Mouse (Mus musculus) bone marrow macrophage, adult 2 months (primary cell): ENCODE data around the gene Pcnx2. TPM values are rescaled to one million over a fixed set of nuclear protein-coding genes. Genes with fewer than 3 reads are reported as not detected.
A peak's percentile ranks its signal among the peaks of the same experiment; 100 is the strongest.

Experiments
- H3K27ac ChIP-seq: 2 replicates; pipeline ENCODE4 v1.5.1; 2012; ENCODE audit warnings: low read depth, low read length; ENCODE audit not compliant: insufficient read depth
- H3K4me1 ChIP-seq: 2 replicates; pipeline ENCODE4 v1.6.1; 2012; ENCODE audit warnings: low read length; ENCODE audit not compliant: control insufficient read depth, insufficient read depth
- H3K4me3 ChIP-seq: 2 replicates; pipeline ENCODE4 v1.5.1; 2012; ENCODE audit warnings: mild to moderate bottlenecking, low read length, moderate library complexity; ENCODE audit not compliant: insufficient read depth
- CTCF ChIP-seq: IDR thresholded peaks from 2 replicates; pipeline ENCODE4 v1.5.1; 2012; ENCODE audit warnings: low read depth, mild to moderate bottlenecking, low read length, moderate library complexity
- POLR2A ChIP-seq: IDR thresholded peaks from 2 replicates; pipeline ENCODE4 v1.6.1; 2012; ENCODE audit warnings: mild to moderate bottlenecking, low read depth, low read length, borderline replicate concordance
- polyA plus RNA-seq: library from polyadenylated mRNA; stranded (reverse); fragments of >200 nt; gene quantifications from 2 replicates; pipeline ENCODE4 v1.2.4, GENCODE M21; 2012; ENCODE audit not compliant: missing spikeins, insufficient read depth, insufficient read length

Gene Pcnx2
- polyA plus RNA-seq, 1 experiment: not detected

GRCm38 (mm10) chr8:125857251-125857650, 40.9 kb downstream of the Pcnx2 start:
- TF ChIP-seq CTCF (no peak), POLR2A (no peak)
- H3K27ac ChIP-seq: no peak overlapping the region
- no peak overlapping the region for H3K4me3 ChIP-seq
- no peaks in the 10 kb centered on the region for H3K4me1 ChIP-seq

DNA sequence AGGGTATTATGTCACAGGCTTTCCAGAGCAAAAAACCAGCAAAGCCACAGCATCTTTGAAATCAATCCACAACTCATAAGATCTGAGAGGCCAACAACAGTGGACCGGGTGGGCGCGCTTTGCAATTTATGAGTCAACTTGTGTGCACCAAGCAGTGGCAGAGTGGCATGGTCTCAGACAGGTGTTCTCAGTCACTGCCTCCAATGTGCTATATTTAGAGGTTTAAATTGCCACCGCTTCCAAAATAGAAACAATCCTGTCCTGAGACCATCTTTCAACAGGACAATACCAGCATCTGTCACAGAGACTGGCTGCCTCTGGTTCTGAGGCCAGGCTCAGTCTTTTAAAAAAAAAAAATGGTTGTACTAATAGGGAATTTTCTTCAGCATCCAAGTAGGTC, 42.0 kb downstream of the Pcnx2 start:
- Histone ChIP-seq H3K27ac (no peak overlapping the region), H3K4me1 (no peaks in the 10 kb centered on the region), H3K4me3 (no peak overlapping the region)
- no peak for TF ChIP-seq POLR2A
- TF ChIP-seq CTCF: no peak

DNA sequence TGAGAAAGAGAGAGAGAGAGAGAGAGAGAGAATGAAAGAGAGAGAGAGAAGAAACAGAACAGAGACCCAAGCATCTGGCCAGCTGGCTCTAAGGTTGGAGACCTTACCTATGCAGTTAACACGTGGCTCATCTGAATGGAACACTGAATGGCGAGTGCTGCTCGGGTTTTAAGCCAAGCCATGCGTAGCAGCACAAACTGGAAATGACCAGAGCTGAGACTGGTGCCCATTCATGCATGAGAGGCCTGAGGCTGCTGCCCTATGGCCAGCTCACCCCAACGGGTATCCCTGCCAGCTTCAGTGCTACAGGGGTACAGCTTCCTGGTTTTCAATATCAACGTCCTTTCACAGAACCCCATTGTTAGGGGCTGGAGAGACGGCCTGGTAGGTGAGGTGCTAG, 43.7 kb downstream of the Pcnx2 start:
- peaks cover 4% of the 10 kb centered on the region for H3K4me1 ChIP-seq
- TF ChIP-seq CTCF: no peak
- TF ChIP-seq POLR2A: no peak
- H3K27ac ChIP-seq: no peak overlapping the region
- no peak overlapping the region for H3K4me3 ChIP-seq

DNA sequence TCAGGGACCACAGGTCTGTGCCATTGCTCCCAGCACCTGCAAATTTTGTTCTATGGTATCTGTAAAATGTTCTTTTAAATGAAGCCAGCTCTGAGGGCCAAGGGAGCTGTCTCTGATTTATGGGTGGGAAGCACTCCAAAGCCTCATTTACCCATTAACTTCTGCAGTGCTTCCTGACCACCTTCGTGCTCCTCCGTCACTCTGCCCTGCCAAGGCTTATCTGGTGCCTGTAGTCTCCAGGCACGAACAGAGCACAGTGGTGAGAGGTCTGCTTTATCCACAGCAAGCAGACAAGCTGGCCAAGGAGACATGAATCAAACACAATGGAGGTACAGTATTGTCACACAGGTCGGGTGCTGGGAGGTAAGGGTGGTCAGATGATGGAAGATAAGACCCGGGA, 44.8 kb downstream of the Pcnx2 start:
- peaks cover 6% of the 10 kb centered on the region for H3K4me1 ChIP-seq
- TF ChIP-seq POLR2A (no peak), CTCF (no peak)
- no peak overlapping the region for H3K27ac ChIP-seq
- no peak overlapping the region for H3K4me3 ChIP-seq

DNA sequence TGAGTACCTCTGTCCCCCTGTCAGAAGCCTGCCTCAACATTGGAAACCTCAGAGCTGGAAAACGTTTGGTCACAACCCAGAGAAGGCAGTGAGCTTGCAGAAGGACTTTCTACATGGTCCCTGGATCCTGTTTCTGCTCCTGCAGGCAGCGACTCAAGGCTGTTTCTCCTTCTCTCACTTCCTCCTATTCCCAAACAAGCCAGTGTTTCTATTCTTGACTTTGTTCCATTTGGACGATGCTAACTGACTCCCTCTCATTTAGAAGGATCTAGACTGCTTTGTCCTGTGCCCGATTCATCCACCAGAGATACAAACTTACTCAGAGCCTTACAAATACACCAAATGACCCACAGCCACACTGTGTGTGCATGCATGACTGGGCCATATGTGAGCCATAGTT, 48.9 kb downstream of the Pcnx2 start:
- no peak for TF ChIP-seq POLR2A
- TF ChIP-seq CTCF: no peak
- Histone ChIP-seq H3K4me3 (no peak overlapping the region), H3K4me1 (peaks cover 16% of the 10 kb centered on the region), H3K27ac (no peak overlapping the region)

DNA sequence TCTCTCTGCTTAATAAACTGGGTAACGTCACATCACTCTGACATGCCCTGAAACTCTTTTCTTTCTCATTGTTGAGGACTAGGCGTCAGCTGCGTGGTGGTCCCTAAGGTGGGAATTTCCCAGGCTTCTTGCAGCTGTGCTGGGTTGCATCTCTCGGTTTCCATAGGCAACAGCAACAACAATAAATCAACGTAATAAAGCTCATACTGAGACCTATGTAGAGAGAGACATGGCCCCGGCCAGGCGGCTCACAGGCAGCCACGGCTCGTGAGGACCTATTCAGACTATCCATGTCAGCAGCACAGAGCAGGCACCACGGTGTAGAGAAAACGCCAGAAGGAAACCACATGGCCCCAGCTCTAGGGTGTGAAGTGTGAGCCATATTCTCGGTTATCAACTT, 50.3 kb downstream of the Pcnx2 start:
- Histone ChIP-seq H3K4me3 (no peak overlapping the region), H3K27ac (no peak overlapping the region), H3K4me1 (peaks cover 16% of the 10 kb centered on the region)
- TF ChIP-seq POLR2A: no peak

- TF ChIP-seq POLR2A (no peak), CTCF (no peak)
- H3K27ac ChIP-seq: 0 out of 2 replicates have a peak overlapping the region, but pooled peaks have one; percentile 9
- H3K4me1 ChIP-seq: peaks cover 16% of the 10 kb centered on the region
- no peak overlapping the region for H3K4me3 ChIP-seq
Measured at GRCm38 (mm10) chr8:125845281-125845680, 52.8 kb downstream of the Pcnx2 start.

DNA sequence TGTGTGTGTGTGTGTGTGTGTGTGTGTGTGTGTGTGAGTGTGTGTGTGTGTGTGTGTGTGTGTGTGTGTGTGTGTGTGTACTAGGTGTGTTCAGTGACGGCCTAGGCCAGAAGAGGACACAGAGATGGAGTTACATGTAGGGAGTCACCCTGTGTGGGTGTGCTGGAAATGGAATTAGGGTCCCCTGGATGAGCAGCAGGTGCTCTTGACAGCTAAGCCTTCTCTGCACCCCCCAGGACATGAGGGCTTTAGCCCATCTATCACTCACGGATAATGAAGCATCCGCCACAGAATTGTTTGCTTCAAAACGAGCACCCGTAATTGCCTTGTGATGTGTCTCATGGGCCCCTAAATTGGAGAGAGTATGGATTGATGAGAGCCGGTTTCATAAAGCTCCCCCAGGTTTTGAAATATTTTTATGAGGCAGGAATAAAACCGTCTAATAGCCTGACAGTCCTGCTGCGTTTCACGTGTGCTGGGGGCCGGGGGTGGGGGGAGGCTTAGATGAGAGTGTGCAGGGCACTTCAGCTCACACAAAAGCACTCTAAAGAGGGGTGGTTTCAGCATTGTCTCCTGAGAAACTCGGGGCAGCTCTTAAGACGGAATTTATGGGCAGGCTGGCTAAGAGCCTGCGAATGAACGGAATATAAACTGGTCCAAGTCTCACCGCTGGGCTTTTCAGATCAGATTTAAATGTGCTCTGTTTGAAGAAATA, 54.8 kb downstream of the Pcnx2 start:
- Histone ChIP-seq H3K27ac (no peak overlapping the region), H3K4me3 (no peak overlapping the region), H3K4me1 (peaks cover 9% of the 10 kb centered on the region)
- TF ChIP-seq CTCF: no peak
- TF ChIP-seq POLR2A: no peak

DNA sequence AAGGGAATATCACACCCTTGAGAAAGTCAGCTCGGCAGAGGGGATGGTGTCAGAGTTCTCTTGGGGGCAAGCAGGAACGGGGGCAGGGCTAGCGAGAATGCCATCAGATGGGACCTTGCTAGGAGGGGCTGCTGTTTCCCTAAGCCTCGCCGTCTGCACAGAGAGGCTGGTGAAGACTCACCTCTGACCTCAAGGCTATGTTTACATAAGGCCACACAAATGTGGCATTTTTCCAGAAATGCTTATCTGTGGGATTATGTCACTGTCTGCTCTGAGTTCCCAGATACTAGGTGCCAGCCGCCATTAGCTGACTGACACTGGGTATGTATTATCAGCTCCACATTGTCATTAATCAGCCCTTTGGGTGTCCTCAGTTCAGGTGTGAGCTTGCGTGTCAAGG, 56.0 kb downstream of the Pcnx2 start:
- Histone ChIP-seq H3K4me3 (no peak overlapping the region), H3K4me1 (peaks cover 9% of the 10 kb centered on the region), H3K27ac (no peak overlapping the region)
- TF ChIP-seq CTCF: no peak
- no peak for TF ChIP-seq POLR2A

DNA sequence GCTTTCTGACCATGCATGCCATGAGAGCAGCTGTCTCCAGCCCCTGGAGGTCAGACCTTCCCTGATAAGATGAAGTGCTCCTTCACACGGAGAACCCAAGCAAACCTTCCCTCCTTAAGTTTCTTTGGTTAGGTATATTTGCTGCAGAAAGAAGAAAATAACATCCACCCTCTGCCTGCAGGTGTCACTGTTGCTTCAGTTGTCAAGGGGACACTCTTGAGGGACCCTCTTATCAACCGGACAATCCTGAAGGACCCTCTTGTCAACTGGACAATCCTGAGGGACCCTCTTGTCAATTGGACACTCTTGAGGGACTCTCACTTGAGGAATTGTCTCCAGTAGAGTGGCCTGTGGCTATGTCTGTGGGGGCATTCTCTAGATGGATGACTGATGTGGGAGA, 73.4 kb downstream of the Pcnx2 start:
- Histone ChIP-seq H3K4me3 (no peak overlapping the region), H3K27ac (no peak overlapping the region), H3K4me1 (0 out of 2 replicates have a peak, but pooled peaks cover 2% of the 10 kb centered on the region)
- TF ChIP-seq CTCF: no peak
- TF ChIP-seq POLR2A: no peak
